In the genomic region with DNA sequence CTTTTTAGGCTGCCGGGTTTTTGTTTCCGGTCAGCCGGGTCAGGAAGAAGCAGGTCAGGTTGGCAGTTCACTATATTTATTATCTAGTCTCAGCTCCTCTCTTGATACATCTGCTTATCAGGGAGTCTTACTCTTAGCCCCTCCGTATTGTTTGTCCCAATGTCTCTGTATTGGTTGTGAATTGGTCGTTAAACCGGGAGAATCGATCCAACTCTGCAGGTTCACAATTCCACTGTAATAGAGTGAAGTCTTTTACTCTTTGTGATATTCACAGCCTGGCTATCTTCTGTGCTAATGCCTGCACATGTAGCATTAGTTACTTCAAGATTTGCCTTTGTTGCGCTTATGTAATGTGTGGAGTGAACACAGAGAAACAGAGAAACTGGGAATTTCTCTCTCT, we compare ENCODE assay signal across 10 mouse cellular contexts. TPM values are rescaled to one million over a fixed set of nuclear protein-coding genes. Genes with fewer than 3 reads are reported as not detected.
DNase-seq lines count a peak whose midpoint lies in the region; ATAC-seq lines count a peak whose summit lies in the region.
"Had no signal": no experiment of that assay in that cellular context is flagged by ENCODE, and none has a peak within 500 bp of the region (broad histone marks: within the 10 kb centered on the region; RNA-seq: fewer than 3 reads in every experiment).

No protein-coding gene starts in this region.

- 0 out of 4 replicates have a peak overlapping the region, but pooled peaks have one; percentile 14 to 25 for H3K27ac ChIP-seq in heart, embryonic 14.5 days (replicated peaks in 1 of 2; ENCODE audit: control insufficient read depth in 1 of 2, insufficient read depth in 1 of 2, low read depth in 2 of 2, low read length in 2 of 2)
- no peak overlapping the region for H3K27ac ChIP-seq in hindbrain, embryonic 12.5 days
- peak overlapping the region; percentile 99 for H3K27ac ChIP-seq in midbrain, embryonic 10.5 days (replicated peaks)

- ATAC-seq in heart, embryonic 14.5 days (ENCODE audit: insufficient number of reproducible peaks, insufficient read depth, low FRiP score, low read depth), result no peak
- no peak for ATAC-seq in hindbrain, embryonic 12.5 days (ENCODE audit: low FRiP score)
- no peak for ATAC-seq in frontal cortex, adult (ENCODE audit: low TSS enrichment)

- H3K4me3 ChIP-seq in heart, embryonic 14.5 days (ENCODE audit: control insufficient read depth in 1 of 2, insufficient read depth in 1 of 2, low read depth in 1 of 2, low read length in 2 of 2), result peak overlapping the region in 1 of 2 experiments; percentile 60; a peak in 1 of 4 replicates
- peak overlapping the region; percentile 67 for H3K4me3 ChIP-seq in hindbrain, embryonic 12.5 days
- peak overlapping the region; percentile 74 for H3K4me3 ChIP-seq in midbrain, embryonic 10.5 days

- H3K4me1 ChIP-seq in heart, embryonic 14.5 days (ENCODE audit: control insufficient read depth in 2 of 2, insufficient read depth in 2 of 2, low read length in 2 of 2), result peaks cover 2 to 7% of the 10 kb centered on the region in 2 experiments
- peaks cover 7% of the 10 kb centered on the region for H3K4me1 ChIP-seq in hindbrain, embryonic 12.5 days
- peaks cover 8% of the 10 kb centered on the region; the same call in 1 of the 2 replicates for H3K4me1 ChIP-seq in midbrain, embryonic 10.5 days

- H3K4me2 ChIP-seq in heart, embryonic 14.5 days (ENCODE audit: low read length), result peak overlapping the region; percentile 74
- H3K4me2 ChIP-seq in hindbrain, embryonic 12.5 days (replicated peaks), result peak overlapping the region; percentile 71

- H3K27me3 ChIP-seq in heart, embryonic 14.5 days (ENCODE audit: control insufficient read depth, insufficient read depth, low read length), result no peaks in the 10 kb centered on the region
- no peaks in the 10 kb centered on the region for H3K27me3 ChIP-seq in hindbrain, embryonic 12.5 days
- H3K27me3 ChIP-seq in midbrain, embryonic 10.5 days (ENCODE audit: low read depth, poor library complexity, severe bottlenecking), result no peaks in the 10 kb centered on the region

- DNase-seq in heart, adult 18-20 months, result no peak
- peak; percentile 5 for DNase-seq in c-Kit-positive CD71-positive TER-119-positive erythroid progenitor cells, embryonic 14.5 days (ENCODE audit: low spot score)
- no peak for DNase-seq in midbrain, embryonic 10.5 days (ENCODE audit: low spot score)
- no peak for DNase-seq in ovary, adult 18-20 months (ENCODE audit: low spot score)
- no peak for DNase-seq in cerebellum, postnatal 4 days (ENCODE audit: low spot score in 2 of 2)
- DNase-seq: kidney, postnatal 4 days; spleen, adult 18-20 months had no signal

- 68% methylated on average over 8 of the region's 8 CpGs for WGBS in heart, embryonic 14.5 days
- WGBS in hindbrain, embryonic 12.5 days, result 74% methylated on average over 8 of the region's 8 CpGs
- 81% methylated on average over 8 of the region's 8 CpGs for WGBS in midbrain, embryonic 10.5 days

- peaks cover 13% of the 10 kb centered on the region; the same call in 1 of the 2 replicates for H3K36me3 ChIP-seq in heart, embryonic 14.5 days (ENCODE audit: control insufficient read depth, insufficient read depth, low read length)
- 0 out of 2 replicates have a peak, but pooled peaks cover 7% of the 10 kb centered on the region for H3K36me3 ChIP-seq in hindbrain, embryonic 12.5 days
- H3K36me3 ChIP-seq in midbrain, embryonic 10.5 days, result peaks cover 11% of the 10 kb centered on the region; the same call in 1 of the 2 replicates

- H3K9ac ChIP-seq in heart, embryonic 14.5 days (ENCODE audit: low read length), result peak overlapping the region; percentile 86
- H3K9ac ChIP-seq in hindbrain, embryonic 12.5 days, result peak overlapping the region; percentile 88

- no peaks in the 10 kb centered on the region for H3K9me3 ChIP-seq in heart, embryonic 14.5 days (ENCODE audit: control insufficient read depth, low read length)
- H3K9me3 ChIP-seq in hindbrain, embryonic 12.5 days (replicated peaks), result no peaks in the 10 kb centered on the region
- no peaks in the 10 kb centered on the region for H3K9me3 ChIP-seq in midbrain, embryonic 10.5 days (replicated peaks)

RNA-seq across cellular contexts. Expression of a gene that starts 1.4 kb away (rescaled TPM):
- 14.2 and 18.3 TPM in 2 replicates for polyA plus RNA-seq in heart, embryonic 14.5 days (2014; fragmentation: Nextera tagmentation; extraction: Ambion mirVana)
- 10 to 100 TPM; 24.0 to 29.5 TPM for total RNA-seq in heart, adult 18-20 months (2021)
- polyA plus RNA-seq in hindbrain, embryonic 12.5 days (2016; fragmentation: Nextera tagmentation; extraction: Ambion mirVana), result 13.1 and 15.4 TPM in 2 replicates
- 23.2 and 24.3 TPM in 2 replicates for polyA plus RNA-seq in midbrain, embryonic 10.5 days (2016; fragmentation: Nextera tagmentation; extraction: Ambion mirVana)

RNA-seq across cellular contexts. Expression of a gene that starts 57.5 kb away (rescaled TPM):
- polyA plus RNA-seq in heart, embryonic 14.5 days (2014; fragmentation: Nextera tagmentation; extraction: Ambion mirVana), result 12.8 and 14.4 TPM in 2 replicates
- 10 to 100 TPM; 10.2 to 10.5 TPM for total RNA-seq in heart, adult 18-20 months (2021)
- polyA plus RNA-seq in hindbrain, embryonic 12.5 days (2016; fragmentation: Nextera tagmentation; extraction: Ambion mirVana), result 26.1 and 26.4 TPM in 2 replicates
- polyA plus RNA-seq in midbrain, embryonic 10.5 days (2016; fragmentation: Nextera tagmentation; extraction: Ambion mirVana), result 24.7 and 26.8 TPM in 2 replicates
